Mouse (Mus musculus) thymus, adult 2 months (tissue): Measurements from ENCODE around the gene Hspb9. TPM values are rescaled to one million over a fixed set of nuclear protein-coding genes. Genes with fewer than 3 reads are reported as not detected.

Experiments used
- DNase-seq: peaks from one replicate; pipeline ENCODE4 v3.0.0; 2021
- H3K27ac ChIP-seq: fragments of 200-500 bp; 2 replicates; pipeline ENCODE4 v1.5.1; 2012; ENCODE audit warnings: low read length, control low read depth; ENCODE audit not compliant: control insufficient read depth, insufficient read depth
- H3K27me3 ChIP-seq: fragments of 200-500 bp; 2 replicates; pipeline ENCODE4 v1.6.1; 2012; ENCODE audit warnings: mild to moderate bottlenecking, low read length, moderate library complexity, mixed read lengths; ENCODE audit not compliant: control insufficient read depth, insufficient read depth
- H3K36me3 ChIP-seq: fragments of 200-500 bp; 2 replicates; pipeline ENCODE4 v1.6.1; 2012; ENCODE audit warnings: mild to moderate bottlenecking, low read length, moderate library complexity; ENCODE audit not compliant: control insufficient read depth, insufficient read depth
- H3K4me1 ChIP-seq: fragments of 200-500 bp; replicated peaks from 2 replicates; pipeline ENCODE4 v1.6.1; 2012; ENCODE audit warnings: low read length; ENCODE audit not compliant: control insufficient read depth, insufficient read depth
- H3K4me3 ChIP-seq: fragments of 200-500 bp; 2 replicates; pipeline ENCODE4 v1.5.1; 2012; ENCODE audit warnings: mild to moderate bottlenecking, low read length, control low read depth, moderate library complexity; ENCODE audit not compliant: control insufficient read depth, insufficient read depth
- CTCF ChIP-seq: fragments of 200-500 bp; IDR thresholded peaks from 2 replicates; pipeline ENCODE4 v1.5.1; 2012; ENCODE audit warnings: mild to moderate bottlenecking, control low read depth, low read length, moderate library complexity, borderline replicate concordance; ENCODE audit not compliant: control insufficient read depth, poor library complexity, insufficient read depth; ENCODE audit errors: extremely low read depth
- POLR2A ChIP-seq: fragments of 200-500 bp; IDR thresholded peaks from 2 replicates; pipeline ENCODE4 v1.6.1; 2012; ENCODE audit warnings: mild to moderate bottlenecking, low read length, control low read depth, moderate library complexity; ENCODE audit not compliant: control insufficient read depth, poor library complexity, insufficient read depth; ENCODE audit errors: extremely low read depth
- WGBS: fragments of 180-500 bp; shearing (Covaris S2); methylation state at CpG from one replicate; pipeline ENCODE4 v1.1.7; 2018; 5-methylcytosine and 5-hydroxymethylcytosine counted together
- polyA plus RNA-seq: library from polyadenylated mRNA; depleted of rRNA; stranded (reverse); fragments of >200 nt; gene quantifications from 2 replicates; pipeline ENCODE4 v1.2.3, GENCODE M21; 2012

Gene Hspb9
- polyA plus RNA-seq, 1 experiment = 0.24 TPM

DNA sequence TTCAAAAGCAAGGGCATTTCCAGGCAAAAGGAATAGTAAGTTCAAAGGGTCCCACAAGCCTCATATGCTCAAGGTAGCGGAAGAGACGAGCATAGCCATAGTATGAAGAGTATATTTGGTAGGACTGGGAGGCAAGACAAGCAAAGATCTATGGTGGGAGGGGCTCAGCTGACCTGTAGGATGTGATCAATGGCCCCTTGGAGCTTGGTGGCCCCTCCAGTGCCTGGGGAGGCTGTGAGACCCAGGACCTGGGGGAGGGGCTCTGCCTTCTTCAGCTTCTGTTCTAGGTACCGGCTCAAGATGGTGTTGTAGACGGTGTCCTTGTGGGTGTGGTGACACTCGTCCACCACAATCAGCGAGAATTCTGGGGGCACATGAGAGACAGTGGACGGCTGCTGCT, 10.7 kb upstream of the Hspb9 start:
- Histone ChIP-seq H3K36me3 (peaks cover 6% of the 10 kb centered on the region; the same call in 1 of the 2 replicates), H3K4me3 (peak overlapping the region; percentile 48), H3K27ac (no peak overlapping the region), H3K27me3 (no peaks in the 10 kb centered on the region), H3K4me1 (peaks cover 16% of the 10 kb centered on the region)
- WGBS = 5% methylated on average over 7 of the region's 7 CpGs
- DNase-seq = no peak
- no peak for TF ChIP-seq POLR2A
- TF ChIP-seq CTCF = no peak

DNA sequence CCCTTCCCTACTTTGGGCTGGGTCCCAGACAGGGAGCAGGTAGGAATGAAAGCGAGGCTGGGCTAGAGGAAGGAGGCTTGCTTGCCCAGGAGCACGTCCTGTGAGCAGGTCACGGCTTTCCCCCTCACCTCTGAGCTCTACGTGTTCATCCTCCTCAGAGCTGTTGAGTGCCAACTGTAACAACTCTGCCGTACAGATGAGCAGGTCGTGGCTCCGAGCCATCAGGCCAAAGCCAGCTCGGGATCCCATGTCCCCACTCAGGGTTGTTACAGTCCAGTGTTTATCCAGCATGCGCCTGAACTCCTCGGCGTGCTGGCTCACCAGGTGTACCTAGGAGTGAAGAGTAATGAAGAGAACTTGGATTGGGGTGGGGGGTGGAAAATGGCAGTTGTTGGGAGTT, 10.3 kb upstream of the Hspb9 start:
- Histone ChIP-seq H3K36me3 (peaks cover 6% of the 10 kb centered on the region; the same call in 1 of the 2 replicates), H3K4me1 (peaks cover 16% of the 10 kb centered on the region), H3K27me3 (no peaks in the 10 kb centered on the region), H3K27ac (no peak overlapping the region), H3K4me3 (peak overlapping the region; percentile 48)
- TF ChIP-seq POLR2A (0 out of 2 replicates have a peak, but pooled peaks have one; percentile 9), CTCF (no peak)
- DNase-seq = no peak
- 9% methylated on average over 11 of the region's 11 CpGs for WGBS

DNA sequence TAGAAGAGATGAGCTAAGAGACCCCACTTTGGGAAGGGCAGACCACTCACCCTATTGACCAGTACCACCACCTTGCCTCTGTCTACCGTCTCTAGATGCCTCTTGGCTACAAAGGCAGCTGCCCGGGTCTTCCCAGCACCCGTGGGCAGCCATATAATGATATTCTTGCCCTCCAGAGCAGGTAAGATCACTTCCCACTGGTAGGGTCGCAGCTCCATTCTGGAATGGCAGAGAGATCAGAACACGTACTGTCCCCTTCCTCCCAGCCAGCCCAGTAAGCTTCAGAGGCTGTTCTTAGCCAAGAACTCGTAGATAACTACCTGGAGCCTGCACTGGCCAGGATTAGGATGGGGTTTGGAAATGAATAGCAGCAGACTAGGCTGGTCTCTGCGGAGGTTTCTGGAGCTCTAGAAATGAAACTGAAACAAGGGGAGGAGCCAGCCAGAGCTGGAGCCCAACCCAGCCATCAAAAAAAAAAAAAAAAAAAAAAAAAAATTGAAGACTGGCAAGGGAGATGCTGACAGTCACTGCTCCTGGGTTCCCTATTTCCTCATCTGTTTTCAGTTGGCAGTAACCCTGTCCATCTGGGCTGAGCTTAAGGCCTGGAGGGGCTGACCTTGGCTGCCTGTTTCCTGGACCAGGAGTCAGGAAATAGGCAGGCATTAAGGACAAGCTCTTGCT, 9.7 kb upstream of the Hspb9 start, which contains the start of gene Dhx58:
Gene Dhx58 (minus strand): TSS at position 421 of the 681 bp plus-strand sequence.
- Histone ChIP-seq H3K27ac (peak within 1 kb of the TSS; percentile 18; the same call in 1 of the 2 replicates), H3K36me3 (peaks cover 6% of the 10 kb centered on the region; the same call in 1 of the 2 replicates), H3K4me1 (peaks cover 16% of the 10 kb centered on the region), H3K4me3 (peak within 1 kb of the TSS; percentile 48), H3K27me3 (no peaks in the 10 kb centered on the region)
- TF ChIP-seq CTCF (no peak), POLR2A (no peak)
- no peak for DNase-seq
- 4% methylated on average over 7 of the region's 7 CpGs for WGBS

DNA sequence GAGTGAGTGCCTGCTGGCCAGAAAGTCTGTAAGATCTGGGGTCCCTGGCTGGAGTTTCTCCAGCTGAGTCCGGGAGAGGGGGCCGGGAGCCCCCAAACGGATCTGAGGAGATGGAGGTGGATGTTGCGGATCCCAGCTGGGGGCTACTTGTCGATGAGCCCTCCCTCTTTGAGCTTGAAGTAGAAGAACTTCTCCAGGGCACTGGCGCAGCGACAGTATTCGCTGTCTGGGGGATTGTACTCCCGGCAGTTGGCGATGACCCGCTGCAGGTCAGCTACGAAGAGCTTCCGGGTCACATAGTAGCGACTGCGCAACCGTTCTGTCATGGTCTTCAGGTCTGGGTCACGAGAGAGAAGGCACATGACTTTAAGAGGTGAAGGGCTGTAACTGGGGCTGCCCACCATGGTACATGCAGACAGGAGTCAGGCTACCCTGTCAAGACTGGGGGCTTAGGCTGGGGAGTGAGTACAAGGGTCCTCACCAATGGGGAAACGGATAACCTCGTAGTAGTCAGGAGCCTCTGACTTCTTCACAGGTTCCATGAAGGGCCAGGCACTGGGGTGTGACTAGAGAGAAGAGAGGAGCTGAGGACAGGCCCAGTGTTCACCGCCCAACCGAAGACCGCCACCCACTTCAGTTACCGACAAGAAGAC, 8.4 kb upstream of the Hspb9 start:
- TF ChIP-seq CTCF = no peak
- TF ChIP-seq POLR2A = no peak
- DNase-seq = no peak
- H3K36me3 ChIP-seq = peaks cover 6% of the 10 kb centered on the region; the same call in 1 of the 2 replicates
- no peak overlapping the region for H3K4me3 ChIP-seq
- no peak overlapping the region for H3K27ac ChIP-seq
- 98% methylated on average over 23 of the region's 23 CpGs for WGBS
- peaks cover 16% of the 10 kb centered on the region for H3K4me1 ChIP-seq
- no peaks in the 10 kb centered on the region for H3K27me3 ChIP-seq

DNA sequence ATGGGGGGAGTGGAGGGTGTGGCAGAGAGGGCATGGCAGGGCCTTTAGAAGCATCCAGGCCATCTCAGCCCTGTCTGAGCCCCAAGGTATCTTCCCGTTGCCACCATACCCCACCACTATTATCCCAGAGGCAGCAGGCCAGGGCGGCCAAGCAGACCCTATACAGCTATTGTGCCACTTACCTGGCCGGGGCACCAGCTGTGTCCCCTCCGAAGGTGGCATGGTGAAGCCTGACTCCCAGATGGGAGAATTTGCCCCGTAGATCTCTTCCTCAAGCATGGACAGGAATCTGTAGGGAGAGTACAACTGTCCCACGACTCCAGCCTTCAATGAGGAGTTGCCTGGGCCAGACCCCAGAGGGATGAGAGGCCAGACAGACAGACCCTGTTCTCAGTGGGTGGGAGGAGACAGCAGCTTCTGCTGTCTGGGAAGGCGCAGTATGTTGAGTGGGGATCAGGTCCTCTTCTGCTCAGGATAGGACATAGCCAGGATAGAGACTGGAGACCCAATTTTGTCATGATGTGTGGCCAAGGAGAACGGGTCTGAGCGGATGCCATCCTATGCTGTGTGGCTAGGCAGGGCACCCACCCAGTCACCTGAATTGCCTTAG, 4.3 kb upstream of the Hspb9 start:
- peaks cover 23% of the 10 kb centered on the region for H3K4me1 ChIP-seq
- H3K27ac ChIP-seq = no peak overlapping the region
- H3K4me3 ChIP-seq = no peak overlapping the region
- H3K27me3 ChIP-seq = no peaks in the 10 kb centered on the region
- peaks cover 6% of the 10 kb centered on the region; the same call in 1 of the 2 replicates for H3K36me3 ChIP-seq
- WGBS = 96% methylated on average over 9 of the region's 9 CpGs
- DNase-seq = no peak
- TF ChIP-seq POLR2A = no peak
- no peak for TF ChIP-seq CTCF

DNA sequence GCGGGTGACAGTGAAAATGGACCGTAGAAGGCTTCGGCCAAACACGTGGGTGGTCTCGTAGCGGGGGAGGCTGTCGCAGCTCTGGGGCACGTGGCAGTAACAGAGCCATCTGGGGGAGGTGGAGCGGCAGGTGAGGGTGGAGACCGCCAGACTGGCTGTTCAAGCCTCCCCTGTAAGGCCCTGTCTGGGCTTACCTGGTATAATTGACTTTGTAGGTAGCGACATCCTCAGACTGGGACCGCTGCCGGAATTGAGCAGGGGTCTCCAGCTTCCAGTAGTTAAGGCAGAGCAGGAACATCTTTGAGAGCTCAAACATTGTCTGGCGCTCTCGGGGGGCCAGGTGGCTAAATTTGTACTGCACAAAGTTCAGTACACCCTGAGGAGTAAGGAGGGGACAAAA, 3.1 kb upstream of the Hspb9 start:
- Histone ChIP-seq H3K4me3 (no peak overlapping the region), H3K27ac (no peak overlapping the region), H3K36me3 (peaks cover 5% of the 10 kb centered on the region; the same call in 1 of the 2 replicates), H3K27me3 (no peaks in the 10 kb centered on the region), H3K4me1 (peaks cover 22% of the 10 kb centered on the region)
- WGBS = 96% methylated on average over 15 of the region's 15 CpGs
- TF ChIP-seq POLR2A = no peak
- no peak for TF ChIP-seq CTCF
- DNase-seq = no peak
